Mouse (Mus musculus) embryo, embryonic 9.5 days (tissue): Measurements from ENCODE around the gene Tex19.1.
"Not testable (repeated sequence)": the region's sequence is repeated elsewhere in the genome, so short reads cannot be mapped to it uniquely, and the experiment has no call there.

Experiments
- DNase-seq: peaks from one replicate; pipeline ENCODE4 v3.0.0-alpha.2; 2017; ENCODE audit errors: extremely low spot score

Gene Tex19.1

DNA sequence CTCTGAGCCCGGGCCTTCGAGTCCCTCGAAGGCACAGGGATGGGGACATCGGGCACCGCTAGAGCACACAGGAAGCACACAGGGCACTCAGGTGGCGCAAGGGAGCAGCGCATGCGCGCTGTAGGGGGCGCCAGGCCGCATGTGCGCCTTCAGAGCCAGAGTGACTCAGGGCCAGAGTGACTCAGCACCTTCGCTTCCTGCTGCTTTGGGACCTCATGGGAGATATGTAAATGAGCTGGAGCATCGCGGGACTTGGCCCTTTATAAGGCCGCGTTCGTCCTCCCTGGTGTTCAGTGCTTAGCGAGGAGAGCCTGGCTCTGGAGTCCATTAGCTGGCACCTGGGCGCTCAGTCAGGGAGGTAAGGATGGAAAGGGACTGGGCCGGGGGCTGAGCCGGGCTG is at the start of gene Tex19.1:
Gene Tex19.1, plus strand, starts transcription at position 279 of the 400 bp plus-strand sequence.
- no peak for DNase-seq

DNA sequence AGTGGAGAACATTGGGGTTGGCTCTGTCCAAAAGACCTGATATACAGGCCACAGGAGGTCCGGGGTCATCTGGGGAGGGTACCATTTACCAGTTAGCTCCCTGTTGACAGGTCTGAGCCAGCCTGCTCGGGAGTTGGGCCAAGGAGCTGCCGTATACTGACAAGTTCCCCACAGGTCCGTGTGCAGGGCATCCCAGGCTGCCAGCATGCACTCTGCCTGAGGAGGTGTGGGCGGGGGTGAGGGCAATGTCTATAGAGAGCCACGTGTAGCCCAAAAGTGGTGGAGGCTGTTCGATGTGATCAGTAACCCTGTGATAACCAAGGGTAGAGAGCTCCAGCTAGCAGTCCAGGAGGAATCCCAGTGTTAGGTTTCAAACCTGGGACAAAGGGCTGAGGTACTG is 46.2 kb upstream of the Tex19.1 start:
- DNase-seq, result no peak

DNA sequence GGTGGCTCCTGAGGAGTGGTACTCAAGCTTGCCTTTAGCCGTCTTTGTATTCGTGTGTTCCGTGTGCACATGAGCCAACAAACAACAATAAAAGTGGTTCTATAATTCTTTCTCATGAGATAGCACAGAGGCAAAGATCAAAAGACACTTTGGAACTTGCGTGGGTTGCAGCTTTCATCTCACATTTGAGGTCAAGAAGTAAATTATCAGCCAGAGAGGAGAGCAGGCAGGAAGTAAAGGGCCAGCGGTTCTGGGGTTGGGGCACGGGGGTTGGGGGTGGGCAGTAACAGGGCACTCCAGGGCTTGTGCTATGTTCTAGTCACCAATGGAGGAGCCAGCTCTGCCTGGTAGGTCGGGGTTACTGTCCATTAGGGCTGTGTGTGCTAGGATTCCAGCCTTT is 45.3 kb upstream of the Tex19.1 start:
- DNase-seq, result no peak

DNA sequence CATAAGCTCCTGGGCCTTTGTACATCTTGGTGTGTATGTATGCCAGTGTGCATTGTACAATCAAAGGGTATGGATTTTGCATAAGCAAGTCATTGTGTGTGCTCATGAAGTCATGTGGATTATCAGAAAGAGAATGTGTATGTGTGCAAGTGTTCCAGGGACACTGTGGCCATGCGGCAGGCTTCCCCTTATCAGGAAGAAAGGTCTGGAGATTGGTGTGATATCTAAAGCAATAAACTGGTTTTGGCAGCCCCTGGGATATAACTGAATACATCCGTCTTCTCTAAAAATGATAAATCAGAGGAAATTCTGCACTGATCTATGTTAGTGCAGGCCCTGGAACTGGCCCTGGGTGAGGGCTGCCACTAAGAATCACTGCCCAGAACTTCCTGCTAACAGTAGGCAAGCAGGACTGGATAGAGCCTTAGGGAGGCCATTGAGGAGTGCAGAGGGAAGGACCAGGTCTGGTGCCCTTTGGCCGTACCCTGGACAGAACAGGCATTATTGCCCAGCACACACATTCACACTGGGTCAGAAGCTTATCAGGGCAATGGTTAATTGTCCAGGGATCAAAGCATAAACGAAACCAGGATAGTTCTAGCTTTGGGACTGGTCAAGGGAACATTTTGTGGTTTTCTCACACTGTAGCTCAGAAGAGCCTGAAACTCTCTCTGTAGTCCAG is 44.7 kb upstream of the Tex19.1 start:
- no peak for DNase-seq

DNA sequence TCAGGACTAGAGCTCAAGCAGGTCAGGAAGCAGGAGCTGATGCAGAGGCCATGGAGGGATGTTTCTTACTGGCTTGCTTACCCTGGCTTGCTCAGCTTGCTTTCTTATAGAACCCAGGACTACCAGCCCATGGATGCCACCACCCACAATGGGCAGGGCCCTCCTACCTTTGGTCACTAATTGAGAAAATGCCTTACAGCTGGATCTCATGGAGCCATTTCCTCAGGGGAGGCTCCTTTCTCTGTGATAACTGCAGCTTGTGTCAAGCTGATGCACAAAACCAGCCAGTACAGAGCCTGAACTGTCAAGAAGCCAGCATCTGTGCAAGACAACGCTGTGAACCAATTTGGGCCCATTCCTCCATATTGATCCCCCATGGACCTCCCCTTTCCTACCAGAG is 38.7 kb upstream of the Tex19.1 start:
- DNase-seq, result not testable (repeated sequence)

DNA sequence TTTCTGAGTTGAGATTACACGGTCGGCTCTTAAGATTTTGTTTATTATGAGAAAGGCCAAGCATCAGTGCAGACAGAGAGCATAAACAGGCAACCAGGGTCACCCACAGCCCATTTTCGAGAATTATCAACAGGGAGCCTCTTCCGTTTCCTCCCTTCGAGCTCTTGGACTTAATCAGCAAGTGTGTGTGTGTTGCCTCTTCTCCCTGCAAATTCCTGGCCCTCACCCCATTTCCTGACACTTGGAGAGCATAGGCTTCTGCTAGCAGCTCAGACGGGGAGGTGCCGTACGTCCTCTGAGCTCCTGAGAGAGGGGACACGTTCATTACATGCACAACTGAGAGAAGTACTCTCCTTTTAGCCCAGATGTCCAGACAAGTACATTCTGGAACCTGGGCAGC is 37.9 kb upstream of the Tex19.1 start:
- no peak for DNase-seq

DNA sequence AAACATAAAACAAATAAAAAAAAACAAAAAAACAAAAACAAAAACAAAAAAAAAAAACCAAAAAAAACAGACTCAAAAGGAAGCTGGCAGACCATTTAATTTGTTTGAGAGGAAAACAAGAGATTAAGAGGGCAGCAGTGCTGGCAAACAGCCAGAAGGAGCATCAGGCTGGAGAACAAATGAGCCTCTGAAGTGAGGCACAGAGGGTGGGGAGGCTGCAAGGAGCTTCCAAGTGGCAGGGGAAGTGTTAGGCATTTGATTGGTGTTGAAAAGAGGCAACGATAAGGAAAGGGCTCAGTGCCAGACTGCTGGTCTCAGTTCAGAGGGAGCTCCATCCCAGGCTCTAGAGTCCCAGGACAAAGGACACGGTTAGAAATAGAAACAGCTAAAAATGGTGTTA is 36.0 kb upstream of the Tex19.1 start:
- DNase-seq, result no peak

DNA sequence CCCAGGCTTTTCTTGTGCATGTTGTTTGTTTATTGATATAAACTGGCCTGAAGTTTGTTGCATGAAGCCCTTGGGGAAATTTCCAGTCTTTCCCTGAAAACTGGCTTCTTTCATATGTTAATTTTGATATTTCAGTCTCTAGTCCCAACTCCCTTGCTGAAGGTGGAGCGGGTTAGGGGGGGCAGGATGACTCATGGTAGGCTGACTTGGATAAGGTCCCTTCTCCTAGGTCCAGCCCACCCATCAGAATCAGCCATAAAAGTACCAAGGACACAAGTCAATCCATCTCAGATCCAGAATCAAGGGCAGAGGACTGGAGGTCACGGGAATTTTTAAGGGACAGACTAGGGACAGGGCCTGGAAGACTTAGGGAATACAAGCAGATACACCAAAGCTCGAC is 34.9 kb upstream of the Tex19.1 start:
- DNase-seq, result no peak

DNA sequence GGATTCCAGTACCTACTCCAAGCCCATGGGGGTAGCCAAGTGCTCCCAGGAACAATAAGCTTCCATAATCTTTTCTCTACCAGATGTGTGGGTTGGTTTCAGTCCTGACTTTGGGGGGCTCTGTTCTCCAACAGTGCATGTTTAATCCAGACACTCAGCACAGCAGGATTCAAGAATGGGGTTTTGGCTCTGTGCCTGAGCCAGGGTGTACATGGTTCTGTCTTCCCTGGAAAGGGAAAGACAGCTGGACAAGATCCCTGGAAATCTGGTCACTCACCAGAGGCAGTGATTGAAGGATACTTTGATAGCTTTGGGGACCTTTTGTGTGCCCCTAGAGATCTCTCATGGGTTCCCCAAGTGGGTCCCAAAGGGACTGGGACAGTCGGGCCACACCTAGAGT is 34.3 kb upstream of the Tex19.1 start:
- no peak for DNase-seq

DNA sequence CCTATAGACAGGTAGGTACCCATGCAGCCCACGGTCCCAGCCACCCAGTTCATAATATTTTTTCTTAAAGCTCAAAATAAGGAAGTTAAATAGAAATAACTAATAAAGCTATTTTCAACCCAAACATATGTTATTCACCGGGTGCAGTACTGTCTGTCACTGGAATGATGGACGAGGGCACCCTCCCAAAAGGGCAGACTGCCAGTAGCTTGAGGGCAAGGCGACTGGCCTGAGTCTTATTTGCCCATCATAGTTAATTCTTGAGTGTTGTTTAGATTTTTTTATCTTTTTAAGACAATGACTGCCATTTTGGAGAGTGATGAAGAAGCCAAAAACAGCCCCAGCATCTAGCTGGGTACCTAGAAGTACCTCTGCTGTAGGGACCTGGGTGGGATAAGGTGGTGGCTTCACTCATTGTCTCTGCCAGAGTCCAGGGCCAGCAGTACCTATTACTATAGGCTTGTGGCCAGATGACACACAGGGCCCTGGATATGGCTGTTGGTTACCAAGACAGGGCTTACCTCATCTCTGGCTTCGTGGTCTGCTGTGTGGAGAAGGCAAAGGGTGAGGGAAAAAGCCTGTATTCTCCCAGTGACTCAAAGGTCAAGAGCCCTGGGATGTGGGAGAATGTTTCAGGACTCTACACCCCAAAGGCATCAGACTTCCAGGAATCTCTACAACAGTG is 33.7 kb upstream of the Tex19.1 start:
- no peak for DNase-seq

DNA sequence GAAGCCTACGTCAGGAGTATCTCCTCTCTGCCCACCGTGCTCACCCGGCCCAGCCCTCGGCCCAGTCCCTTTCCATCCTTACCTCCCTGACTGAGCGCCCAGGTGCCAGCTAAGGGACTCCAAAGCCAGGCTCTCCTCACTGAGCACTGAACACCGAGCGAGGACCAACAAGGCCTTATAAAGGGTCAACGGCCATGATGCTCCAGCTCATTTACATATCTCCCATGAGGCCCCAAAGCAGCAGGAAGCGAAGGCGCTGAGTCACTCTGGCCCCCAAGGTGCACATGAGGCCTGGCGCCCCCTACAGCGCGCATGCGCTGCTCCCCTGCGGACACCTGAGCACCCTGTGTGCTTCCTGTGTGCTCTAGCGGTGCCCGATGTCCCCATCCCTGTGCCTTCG is 27.8 kb upstream of the Tex19.1 start:
- DNase-seq, result no peak

DNA sequence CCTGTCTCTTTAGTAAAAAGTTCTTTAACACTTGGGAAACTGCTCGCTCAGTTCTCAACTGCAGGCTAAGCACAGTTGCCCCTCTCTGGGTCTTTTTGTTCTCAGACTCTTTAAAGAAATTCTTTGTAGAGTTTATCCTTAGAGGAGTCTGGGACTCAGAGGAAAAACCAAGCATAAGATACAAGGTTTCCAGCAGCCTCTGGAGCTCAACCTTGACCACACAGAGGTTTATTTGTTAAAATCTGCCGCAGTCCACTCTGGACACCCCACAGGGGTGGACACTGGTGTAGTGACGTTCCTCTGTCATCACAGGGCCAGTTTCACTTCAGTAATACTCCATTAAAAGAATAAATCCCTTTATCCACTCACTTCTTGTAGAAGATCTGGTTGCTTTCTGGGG is 27.4 kb upstream of the Tex19.1 start, which contains the start of gene Tex19.2:
Gene Tex19.2, minus strand, starts transcription at position 101 of the 400 bp plus-strand sequence.
- no peak for DNase-seq

DNA sequence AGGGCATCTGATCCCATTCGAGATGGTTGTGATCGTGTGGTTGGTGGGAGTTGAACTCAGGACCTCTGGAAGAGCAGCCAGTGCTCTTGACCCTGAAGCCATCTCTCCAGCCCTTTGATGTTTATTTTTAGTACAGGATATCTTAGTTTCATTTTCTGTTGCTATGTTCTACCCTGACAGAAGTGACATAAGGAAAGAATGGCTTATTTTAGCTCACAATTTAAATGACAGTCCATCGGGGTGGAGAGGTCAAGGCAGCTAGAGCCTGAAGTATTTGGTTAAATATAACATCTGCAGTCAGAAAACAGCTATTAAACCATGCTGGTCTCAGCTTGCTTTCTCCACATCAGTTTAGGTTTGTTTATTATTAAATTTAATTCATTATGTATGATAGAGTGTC is 24.8 kb upstream of the Tex19.1 start:
- no peak for DNase-seq

DNA sequence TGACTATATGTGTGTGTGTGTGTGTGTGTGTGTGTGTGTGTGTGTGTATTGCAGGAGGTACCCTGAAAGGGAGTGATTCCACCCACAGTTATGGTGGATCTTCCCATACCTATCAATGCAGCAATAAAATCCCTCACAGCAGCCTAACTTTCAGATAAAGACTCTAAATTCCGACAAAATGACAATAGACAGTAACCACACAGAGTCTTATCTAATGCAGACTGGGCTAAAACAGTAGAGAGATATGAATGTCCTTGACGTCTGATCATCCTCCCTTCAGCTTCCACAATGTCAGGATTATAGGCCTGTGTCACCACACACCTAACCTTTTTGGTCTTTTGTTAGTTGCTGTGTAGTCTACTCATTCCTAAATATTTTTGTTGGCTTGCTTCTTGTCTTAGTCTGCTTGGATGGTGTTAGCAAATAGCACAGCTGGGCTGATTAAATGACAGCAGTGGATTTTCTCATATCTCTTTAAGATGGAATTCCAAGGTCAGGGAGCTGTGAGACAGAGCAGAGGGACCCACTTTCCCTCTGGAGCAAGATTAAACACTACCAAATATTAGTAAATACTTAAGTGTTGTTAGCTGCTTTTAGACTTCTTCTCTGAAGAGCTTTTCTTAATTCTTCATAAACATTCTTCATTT is 23.8 kb upstream of the Tex19.1 start:
- no peak for DNase-seq

DNA sequence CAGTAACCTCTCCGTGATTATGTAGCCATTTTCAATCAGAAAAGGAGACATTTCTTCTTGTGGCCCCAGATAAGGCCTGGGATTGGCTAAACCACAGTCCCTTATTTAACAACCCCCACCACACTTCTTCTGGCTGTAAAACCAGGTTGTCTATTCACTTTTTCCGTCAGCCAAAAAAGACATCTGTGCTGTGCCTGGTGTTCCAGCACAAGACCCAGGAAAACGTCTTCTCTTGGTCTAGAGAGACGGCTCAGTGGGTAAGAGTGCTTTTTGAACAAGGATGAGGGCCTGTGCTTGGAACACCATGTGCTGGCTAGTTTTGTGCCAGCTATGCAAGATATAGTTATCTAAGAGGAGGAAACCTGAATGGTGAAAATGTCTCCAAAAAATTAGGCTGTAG is 22.5 kb upstream of the Tex19.1 start:
- no peak for DNase-seq

DNA sequence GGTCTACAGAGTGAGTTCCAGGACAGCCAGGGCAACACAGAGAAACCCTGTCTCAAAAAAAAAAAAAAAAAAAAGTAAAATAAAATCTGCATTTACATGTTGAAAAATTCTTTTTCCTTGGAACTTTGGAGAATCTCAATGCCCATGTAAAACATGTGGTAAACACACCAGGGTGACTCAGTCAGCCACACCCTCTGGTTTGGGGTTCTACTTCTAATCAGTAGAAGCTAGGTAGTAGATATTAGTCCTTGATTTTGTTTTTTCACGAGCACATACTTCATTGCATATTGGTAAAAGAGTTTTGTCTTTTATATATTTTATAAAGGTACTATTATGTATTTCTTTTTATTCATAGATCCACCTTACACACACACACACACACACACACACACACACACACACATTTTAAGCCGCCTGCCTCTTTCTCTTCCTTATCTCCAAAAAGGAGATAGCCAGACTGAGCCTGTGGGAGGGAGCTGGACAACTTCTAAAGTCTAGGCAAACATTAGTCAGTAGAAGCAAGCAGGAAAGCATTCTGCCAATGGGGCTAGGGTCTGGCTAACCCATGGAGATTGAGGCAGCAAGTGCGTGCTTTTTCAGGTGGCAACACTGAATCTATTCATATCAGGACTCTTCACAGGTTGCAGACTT is 20.3 kb upstream of the Tex19.1 start:
- DNase-seq, result no peak

DNA sequence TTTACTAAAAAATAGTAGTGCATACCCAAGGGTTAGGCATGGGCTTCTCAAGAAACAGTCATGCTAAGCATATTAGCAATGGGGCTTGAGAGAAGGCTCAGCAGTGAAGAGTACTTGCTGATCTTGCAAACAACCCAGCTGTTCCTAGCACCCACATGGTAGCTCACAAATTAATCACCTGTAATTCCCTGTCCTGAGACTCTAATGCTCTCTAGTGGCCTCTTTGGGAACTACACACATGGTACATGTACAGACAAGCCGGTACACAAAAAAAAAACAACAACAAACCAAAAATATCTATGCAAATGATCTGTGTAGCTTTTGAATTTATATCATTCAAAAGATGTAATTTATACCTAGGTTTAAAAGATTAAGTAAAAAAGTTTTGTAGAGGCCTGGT is 19.5 kb upstream of the Tex19.1 start:
- DNase-seq, result no peak

DNA sequence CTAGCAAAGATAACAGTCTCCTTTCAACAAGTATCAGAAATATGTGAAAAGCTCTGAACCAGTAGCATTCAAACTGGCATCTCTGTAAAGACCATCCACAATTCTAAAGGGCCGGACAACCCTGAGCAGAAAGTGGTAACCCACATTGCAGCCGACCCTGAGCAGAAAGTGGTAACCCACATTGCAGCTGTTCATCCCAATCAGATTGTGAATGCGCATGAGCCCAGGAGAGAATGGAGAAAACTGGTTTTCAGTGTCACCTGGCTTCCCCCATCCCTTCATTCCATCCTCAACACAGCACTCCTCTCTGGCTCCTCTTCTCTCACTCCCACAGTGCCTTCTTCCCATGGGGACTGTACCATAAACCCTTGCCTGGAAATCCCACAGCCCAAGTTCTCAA is 18.5 kb upstream of the Tex19.1 start:
- DNase-seq, result no peak

DNA sequence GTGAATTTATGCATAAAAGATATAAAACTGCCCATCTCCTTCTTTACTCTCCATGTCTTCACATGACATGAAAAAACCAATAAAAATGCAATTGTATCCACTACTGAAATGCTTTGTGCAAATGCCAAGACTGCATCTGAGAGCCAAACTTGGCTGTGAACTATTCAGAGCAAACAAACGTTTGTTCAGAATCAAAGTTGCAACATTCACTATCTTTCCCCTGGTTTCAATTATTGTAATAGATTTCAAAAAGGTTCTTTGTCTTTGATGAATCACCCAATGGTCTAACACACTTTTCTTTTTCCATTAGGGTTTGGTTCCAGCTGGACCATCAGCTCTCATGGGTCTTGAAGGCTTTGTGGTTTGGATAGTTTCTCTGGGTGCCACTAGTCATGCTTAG is 16.3 kb upstream of the Tex19.1 start:
- DNase-seq, result no peak

DNA sequence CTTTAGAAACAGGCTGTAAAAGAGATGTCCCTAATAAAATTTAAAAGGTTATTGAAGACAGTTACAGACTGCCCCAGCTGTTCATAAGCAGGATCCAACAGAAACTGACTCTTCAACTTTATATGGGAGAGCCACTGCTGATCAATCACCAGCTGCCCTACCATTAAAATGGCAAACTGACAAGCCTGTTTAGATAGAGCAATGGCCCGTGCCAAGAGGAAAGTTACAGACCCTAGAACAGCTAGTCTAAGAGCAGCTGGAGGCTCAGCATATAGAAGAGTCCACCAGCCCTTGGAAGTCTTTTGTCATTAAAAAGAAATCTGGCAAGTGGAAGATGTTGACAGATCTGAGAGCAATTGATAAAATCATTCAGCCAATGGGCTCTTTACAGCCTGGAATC is 11.3 kb upstream of the Tex19.1 start:
- DNase-seq, result no peak

DNA sequence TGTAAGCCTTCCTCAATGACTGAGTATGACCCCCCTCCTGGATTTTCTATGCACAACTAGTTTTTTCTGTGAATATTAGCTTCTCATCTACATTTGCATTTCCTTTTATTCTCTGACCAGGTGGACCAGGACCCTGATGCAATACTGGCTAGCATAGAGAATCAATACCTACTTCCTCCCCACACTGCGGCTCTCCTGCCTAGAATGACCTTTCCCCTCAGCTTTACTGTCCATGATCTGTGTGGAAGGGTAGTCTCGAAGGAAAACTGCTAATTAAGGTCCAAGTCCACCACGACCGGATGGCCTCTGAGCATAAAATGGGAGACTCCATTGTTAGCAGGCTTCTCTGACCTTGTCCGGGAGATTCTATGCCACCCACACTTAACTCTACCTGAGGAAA is 8.3 kb upstream of the Tex19.1 start:
- DNase-seq, result no peak

DNA sequence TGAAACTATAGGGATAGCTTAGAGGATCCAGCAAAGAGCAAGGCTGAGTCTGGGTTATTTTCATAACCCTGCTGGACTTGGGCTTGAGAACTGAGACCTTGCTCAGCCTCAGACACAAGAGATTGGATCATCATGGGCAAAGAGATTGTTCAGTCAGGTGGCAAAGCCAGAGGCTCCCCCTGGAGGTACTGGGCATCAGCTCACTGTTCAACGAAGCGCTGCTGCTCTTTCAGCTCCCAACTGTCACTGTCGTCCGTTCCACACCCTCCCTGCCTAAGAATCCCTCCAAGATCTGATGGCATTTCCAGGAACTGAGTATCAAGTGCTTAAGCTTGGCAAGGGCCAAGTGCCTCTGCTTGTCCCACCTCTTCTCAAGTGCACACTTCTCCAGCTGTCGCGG is 7.2 kb upstream of the Tex19.1 start:
- no peak for DNase-seq
